Comparison of ENCODE assay signal across 25 mouse cellular contexts in genomic region chr12:31130434-31130833, GRCm38 (mm10). TPM values are rescaled to one million over a fixed set of nuclear protein-coding genes. Genes with fewer than 3 reads are reported as not detected.
DNase-seq lines count a peak whose midpoint lies in the region; ATAC-seq and TF ChIP-seq lines count a peak whose summit lies in the region.
"Had no signal": no experiment of that assay in that cellular context is flagged by ENCODE, and none has a peak within 500 bp of the region (broad histone marks: within the 10 kb centered on the region; RNA-seq: fewer than 3 reads in every experiment).

No protein-coding gene starts in this region.

- no peaks in the 10 kb centered on the region for H3K27me3 ChIP-seq in lung, embryonic 14.5 days (ENCODE audit: insufficient read depth, low read length)
- H3K27me3 ChIP-seq: embryonic facial prominence, embryonic 12.5 days; forebrain, embryonic 13.5 days; heart, embryonic 15.5 days; hindbrain, embryonic 13.5 days; intestine, embryonic 15.5 days had no signal

- H3K4me2 ChIP-seq in lung, embryonic 14.5 days: no peak overlapping the region
- H3K4me2 ChIP-seq: embryonic facial prominence, embryonic 12.5 days; forebrain, embryonic 13.5 days; heart, embryonic 11.5 days; heart, embryonic 15.5 days; hindbrain, embryonic 13.5 days; intestine, embryonic 15.5 days had no signal

- H3K27ac ChIP-seq in lung, embryonic 14.5 days (ENCODE audit: low read depth): peak overlapping the region; percentile 30; the same call in 1 of the 2 replicates
- H3K27ac ChIP-seq: embryonic facial prominence, embryonic 12.5 days; forebrain, embryonic 13.5 days; gastrocnemius, adult 2 months; heart, embryonic 15.5 days; hindbrain, embryonic 13.5 days; intestine, embryonic 15.5 days had no signal

- TF ChIP-seq CTCF in lung, embryonic 14.5 days (IDR thresholded peaks at IDR 0.05; ENCODE audit: low read depth): no peak

- 45% methylated on average over 2 of the region's 2 CpGs for WGBS in lung, embryonic 14.5 days

- H3K36me3 ChIP-seq in lung, embryonic 14.5 days (ENCODE audit: insufficient read depth): no peaks in the 10 kb centered on the region
- H3K36me3 ChIP-seq: embryonic facial prominence, embryonic 12.5 days; G1E; heart, embryonic 15.5 days; hindbrain, embryonic 13.5 days; intestine, embryonic 15.5 days had no signal

- H3K4me1 ChIP-seq in lung, embryonic 14.5 days (ENCODE audit: insufficient read depth): no peaks in the 10 kb centered on the region
- H3K4me1 ChIP-seq: forebrain, embryonic 13.5 days; heart, embryonic 15.5 days; hindbrain, embryonic 13.5 days; intestine, embryonic 15.5 days had no signal

- DNase-seq in lung, embryonic 14.5 days: peak; percentile 64
- no peak for DNase-seq in lung, postnatal 14 days
- DNase-seq in 416B (ENCODE audit: low read depth): peak; percentile 11
- peak; percentile 66 for DNase-seq in Muller cell, postnatal 12 days (ENCODE audit: inconsistent ontology term)
- DNase-seq in gonadal fat pad, adult 2 months (ENCODE audit: low read depth): peak; percentile 56
- DNase-seq in embryo, embryonic 11 days: no peak
- no peak for DNase-seq in MN1 (ENCODE audit: low spot score)
- DNase-seq: adrenal gland, adult 8-10 months; adrenal gland, postnatal 36 days; B cell, adult 2 months; cerebellum, adult 2 months; cerebellum, postnatal 10 days; forebrain, postnatal 0 days; gastrocnemius, adult 2 months; gastrocnemius, postnatal 36 days; heart, postnatal 14 days; kidney, adult 18-20 months had no signal

- no peaks in the 10 kb centered on the region for H3K9me3 ChIP-seq in lung, embryonic 14.5 days (ENCODE audit: low read depth, low read length)
- H3K9me3 ChIP-seq: embryonic facial prominence, embryonic 12.5 days; forebrain, embryonic 13.5 days; G1E; heart, embryonic 15.5 days; hindbrain, embryonic 13.5 days; intestine, embryonic 15.5 days had no signal

- peak; percentile 48; the same call in 1 of the 2 replicates for ATAC-seq in lung, embryonic 14.5 days (ENCODE audit: insufficient read depth)
- ATAC-seq: CD4-positive, CD25-positive, alpha-beta regulatory T cell, adult 4 months; forebrain, embryonic 13.5 days; forebrain, postnatal 0 days; intestine, embryonic 15.5 days had no signal

- H3K4me3 ChIP-seq in lung, embryonic 14.5 days (ENCODE audit: low read depth, low read length): no peak overlapping the region
- H3K4me3 ChIP-seq: embryonic facial prominence, embryonic 12.5 days; forebrain, embryonic 13.5 days; gastrocnemius, adult 2 months; heart, embryonic 15.5 days; hindbrain, embryonic 13.5 days; intestine, embryonic 15.5 days had no signal

- H3K9ac ChIP-seq in lung, embryonic 14.5 days: no peak overlapping the region
- H3K9ac ChIP-seq: embryonic facial prominence, embryonic 12.5 days; forebrain, embryonic 13.5 days; forebrain, postnatal 0 days; heart, embryonic 15.5 days; hindbrain, embryonic 13.5 days; intestine, embryonic 15.5 days had no signal

RNA-seq across cellular contexts. Expression of gene Fam110c, which starts 56.8 kb away (rescaled TPM):
- 1.9 and 2.1 TPM in 2 replicates for polyA plus RNA-seq in lung, embryonic 14.5 days (2014; fragmentation: Nextera tagmentation; extraction: Ambion mirVana)
- polyA plus RNA-seq in gonadal fat pad, adult 2 months (2012; rRNA removed): 7.2 and 13.0 TPM in 2 replicates
- polyA plus RNA-seq: forebrain, postnatal 0 days; G1E had no signal

Comparison
In these comparisons a context has a peak if more than half of its experiments do, and no peak if none do; other contexts are left out.
1. DNase-seq: peak in lung, embryonic 14.5 days (single experiment), 416B (single experiment), Muller cell, postnatal 12 days (single experiment) and gonadal fat pad, adult 2 months (single experiment); none in lung, postnatal 14 days (single experiment), embryo, embryonic 11 days (single experiment) and MN1 (single experiment).